Mouse (Mus musculus) retina, postnatal 1 day (tissue): Measurements from ENCODE around the gene Gm28372.

Source experiments
- DNase-seq: peaks from one replicate; pipeline ENCODE4 v3.0.0-alpha.2; 2012

The Gm28372 gene

DNA sequence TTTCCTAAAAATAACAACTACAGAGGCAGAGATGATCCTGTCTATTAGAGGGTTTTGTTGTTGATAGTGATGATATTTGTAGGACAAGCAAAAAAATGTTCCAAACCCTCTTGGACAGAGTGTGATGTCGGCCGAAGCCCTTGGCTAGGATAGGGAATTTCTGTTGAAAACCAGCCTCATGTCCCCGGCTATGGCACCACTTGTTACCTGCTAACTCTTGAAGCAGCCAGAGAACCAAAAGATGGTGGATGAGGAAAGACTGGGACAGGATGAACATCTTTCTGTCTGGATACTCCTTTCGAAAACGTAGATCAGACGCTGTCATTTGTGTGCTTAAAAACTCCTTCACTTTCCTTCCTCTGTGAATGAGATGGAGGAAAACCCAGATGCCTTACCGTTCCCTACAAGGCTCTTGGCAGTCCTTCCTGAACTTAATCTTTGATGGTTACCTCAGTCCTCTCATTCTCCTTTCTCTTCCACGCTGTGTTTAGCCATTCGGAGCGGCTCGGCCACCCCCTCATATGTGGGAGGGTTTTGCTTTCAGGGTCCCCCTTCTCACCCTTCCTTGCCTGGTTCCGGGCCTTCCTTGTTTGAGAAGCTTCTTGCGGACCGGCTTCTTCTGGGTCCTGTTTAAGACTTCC lies 46.2 kb downstream of the Gm28372 start:
- DNase-seq, result no peak

DNA sequence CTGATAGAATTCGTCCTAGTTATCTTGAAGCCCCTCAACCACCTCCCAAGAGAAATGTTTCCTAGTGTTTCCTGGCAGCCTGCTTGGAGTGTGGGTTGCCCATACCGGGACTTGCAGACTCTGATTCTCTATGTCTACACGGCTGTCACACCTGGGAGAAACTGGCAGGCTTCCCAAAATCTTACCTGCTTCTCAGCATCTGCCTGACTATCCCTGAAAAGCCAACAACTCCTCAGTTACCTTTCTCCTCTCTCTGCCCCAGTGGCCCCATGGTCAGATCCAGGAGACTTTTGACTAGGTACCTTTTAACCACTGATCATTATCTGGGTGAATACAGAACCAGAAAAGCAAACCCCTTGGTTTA lies 46.7 kb downstream of the Gm28372 start:
- DNase-seq, result no peak

DNA sequence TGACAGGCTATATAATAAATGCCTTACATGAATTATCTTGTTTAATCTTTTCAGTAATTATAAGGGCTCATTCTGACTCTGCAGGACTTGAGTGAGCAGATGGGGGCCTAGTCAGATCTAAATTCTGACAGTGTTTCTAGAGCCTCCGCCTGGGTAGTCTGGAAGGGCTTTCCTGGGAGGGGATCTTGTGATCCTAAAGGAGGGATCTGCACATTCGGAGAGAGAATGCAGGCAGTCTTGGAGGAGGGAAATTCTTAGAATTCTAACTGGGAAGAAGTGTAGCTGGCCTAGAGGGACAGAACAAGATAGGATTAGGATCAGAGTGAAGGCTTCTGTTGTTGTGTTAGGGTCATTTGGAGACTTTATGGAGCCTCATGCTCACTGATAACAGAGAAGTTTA lies 47.2 kb downstream of the Gm28372 start:
- DNase-seq, result no peak

DNA sequence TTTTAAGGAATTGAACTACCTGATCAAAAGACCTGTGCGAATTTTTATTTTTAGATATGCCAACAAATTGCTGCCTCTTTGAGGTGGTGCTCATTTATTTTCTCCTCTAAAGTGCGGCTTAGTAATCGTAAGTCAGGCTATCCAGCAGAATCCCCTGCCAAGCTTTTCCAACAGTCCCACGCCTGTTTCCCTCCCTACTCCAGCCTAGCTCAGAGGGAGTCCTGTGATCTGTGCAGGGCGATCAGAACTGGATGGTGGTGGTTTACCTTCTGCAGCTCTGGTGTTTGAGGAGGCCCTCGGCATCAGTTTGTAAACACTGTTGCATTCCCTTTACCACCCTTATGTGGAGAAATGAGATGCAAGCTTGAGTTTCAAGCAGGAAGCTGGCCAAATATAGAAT lies 48.4 kb downstream of the Gm28372 start:
- no peak for DNase-seq

DNA sequence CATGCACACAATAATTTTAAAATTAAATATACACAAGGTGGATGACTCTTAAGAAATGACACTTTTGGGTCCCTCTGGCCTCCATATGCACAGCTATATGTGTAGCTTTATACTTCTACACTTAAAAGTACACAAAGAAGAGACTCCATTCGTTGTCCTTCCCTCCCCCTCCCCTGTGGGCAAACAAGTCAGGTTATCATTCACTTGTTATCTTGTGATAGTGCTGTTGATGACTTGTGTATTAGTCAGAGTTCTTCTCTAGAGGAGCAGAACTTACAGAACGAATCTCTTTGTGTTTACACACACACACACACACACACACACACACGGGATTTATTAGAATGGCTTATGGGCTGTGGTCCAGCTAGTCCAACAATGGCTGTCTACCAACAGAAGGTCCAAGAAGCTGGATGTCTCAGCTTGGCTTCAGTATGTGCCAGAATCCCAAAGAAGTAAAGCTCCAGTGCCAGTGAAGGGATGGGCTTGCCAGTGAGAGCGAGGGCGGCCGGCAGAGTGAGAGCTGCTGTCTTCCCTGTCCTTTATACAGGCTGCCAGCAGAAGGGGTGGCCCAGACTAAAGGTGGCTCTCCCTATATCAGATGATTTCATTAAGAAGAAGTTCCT lies 49.8 kb downstream of the Gm28372 start:
- no peak for DNase-seq
